Mouse (Mus musculus): ENCODE results near the gene Atp5d. TPM values are rescaled to one million over a fixed set of nuclear protein-coding genes. Genes with fewer than 3 reads are reported as not detected.

Atp5d gene
- total RNA-seq, 2 experiments from 2014 or later = 657 to 736 TPM

DNA sequence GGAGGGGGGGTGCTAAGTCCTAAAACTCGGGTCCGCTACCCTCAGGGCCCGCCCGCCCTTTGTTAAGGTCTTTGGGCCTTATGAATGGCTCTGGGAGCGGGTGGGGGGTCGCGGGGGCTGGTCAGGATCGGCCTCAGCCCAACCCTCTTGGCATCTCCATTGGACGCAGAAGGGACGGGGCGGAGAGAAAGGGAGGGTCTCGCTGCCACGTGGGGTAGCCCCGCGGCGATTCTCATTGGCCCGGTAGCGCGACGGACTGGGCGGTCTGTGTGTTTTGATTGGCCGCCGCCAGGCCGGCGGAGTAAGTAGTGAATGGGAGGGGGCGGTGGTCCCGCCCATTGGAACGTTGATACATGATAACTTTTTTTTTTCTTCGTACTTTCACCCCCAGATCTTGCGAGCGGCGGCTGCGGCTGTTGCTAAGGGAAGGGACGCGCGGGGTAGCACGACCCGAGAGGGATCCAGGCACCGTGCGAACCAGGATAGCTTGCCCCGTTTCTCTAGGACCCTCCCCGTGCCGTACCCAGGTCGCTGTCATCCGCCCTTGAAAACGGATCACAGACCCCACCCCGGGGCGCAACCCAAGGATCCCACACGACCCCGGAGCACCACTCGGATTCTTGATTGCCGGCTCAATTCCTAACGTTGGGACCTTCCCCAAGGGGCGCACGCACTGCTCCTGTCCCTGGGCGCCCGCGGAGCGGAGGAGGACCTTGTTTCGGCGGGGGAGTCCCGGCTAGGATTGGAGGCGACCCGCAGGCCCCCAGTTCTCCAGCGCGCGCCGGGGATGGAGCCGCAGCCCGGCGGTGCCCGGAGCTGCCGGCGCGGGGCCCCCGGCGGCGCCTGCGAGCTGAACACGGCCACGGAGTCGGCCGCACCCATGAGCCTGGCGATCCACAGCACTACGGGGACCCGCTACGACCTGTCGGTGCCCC is 11.1 kb downstream of the Atp5d start:
- intact Hi-C loops (cut with DNase I; ENCODE audit: low total_unique reads) = no loop called here
- DNase-seq = peak; percentile 98

DNA sequence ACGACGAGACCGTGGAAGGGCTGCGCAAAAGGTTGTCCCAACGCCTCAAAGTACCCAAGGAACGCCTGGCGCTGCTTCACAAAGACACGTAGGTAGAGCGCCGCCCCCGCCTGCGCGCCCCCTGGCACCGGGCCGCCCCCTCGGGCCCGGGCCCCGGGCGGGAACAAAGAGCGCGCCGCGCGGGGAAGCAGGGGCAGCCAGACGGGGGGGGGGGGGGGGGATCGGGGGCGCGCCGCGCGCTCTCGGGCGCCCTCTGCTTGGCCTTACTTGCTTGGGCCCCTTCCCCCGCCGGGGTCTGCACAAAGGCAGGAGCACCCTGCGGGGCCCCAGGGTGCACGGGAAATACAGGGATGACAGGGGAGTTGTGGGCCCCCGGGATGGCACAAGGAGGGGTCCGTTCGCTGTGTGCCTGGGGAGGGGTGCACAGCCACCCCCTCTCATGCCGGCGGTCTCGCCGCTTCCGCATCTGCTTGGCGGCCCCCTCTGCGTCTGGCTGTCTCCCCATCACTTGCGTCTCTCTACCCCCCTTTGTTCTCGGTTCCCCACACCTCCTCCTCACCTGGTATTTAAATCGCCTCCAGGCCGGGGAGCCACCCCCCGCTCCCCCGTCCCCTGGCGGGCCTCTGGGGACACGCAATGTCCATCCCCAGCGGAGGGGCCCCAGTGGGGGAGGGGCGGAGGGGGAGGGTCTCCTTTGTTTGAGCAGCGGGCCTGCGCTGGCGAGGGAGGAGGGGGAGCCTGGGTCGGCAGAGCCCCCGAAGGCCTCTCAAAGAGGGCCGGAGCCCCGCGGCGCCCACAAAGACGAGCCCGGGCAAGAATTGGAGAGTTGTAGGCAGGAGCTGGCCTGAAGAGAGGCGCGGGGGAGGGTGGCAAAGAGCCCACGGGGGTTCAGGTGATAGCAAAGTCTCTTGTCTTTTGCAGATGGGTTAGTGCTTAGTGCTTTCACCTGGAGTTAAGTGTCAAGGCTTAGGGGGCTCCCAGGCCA is 12.1 kb downstream of the Atp5d start:
- DNase-seq = peak; percentile 52

DNA sequence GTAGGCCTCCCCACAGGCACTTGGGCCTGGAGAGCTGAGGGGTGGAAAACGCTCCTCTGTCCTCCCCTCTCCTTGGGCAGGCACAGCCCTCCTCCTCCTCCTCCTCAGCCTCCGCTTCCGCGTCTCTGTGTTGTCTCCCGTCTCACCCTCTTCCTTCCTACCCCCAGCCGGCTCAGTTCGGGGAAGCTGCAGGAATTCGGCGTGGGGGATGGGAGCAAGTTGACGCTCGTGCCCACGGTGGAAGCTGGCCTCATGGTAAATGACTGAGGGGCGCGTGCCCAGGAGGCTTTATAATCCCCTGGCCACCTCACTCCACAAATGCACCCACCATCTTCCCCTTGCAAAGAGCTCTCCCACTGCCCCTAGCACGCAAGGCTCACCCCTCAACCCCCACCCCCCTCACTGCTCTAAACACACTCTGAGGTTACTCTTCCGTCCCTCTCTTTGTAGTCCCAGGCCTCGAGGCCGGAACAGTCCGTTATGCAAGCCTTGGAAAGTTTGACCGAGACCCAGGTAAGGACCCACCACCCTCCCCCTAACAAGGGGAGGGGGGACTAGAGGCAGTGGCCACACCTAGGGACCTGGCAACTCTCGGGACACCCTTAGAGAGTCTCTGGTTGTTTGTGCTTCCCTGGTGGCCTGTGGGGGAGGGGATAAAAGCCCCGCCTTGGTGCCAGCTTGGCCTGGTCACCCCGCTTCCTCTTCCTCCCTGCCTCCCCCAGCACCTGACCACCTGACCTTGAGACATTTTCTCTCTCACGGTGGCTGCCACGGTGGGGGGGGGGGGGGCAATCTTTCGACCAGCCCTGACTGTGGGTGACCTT is 13.0 kb downstream of the Atp5d start:
- intact Hi-C loops (cut with DNase I; ENCODE audit: low total_unique reads) = no loop called here
- DNase-seq = peak; percentile 65

More for the DNA sequence above, 12.1 kb downstream of the Atp5d start:
- intact Hi-C loops (cut with DNase I; ENCODE audit: low total_unique reads) = no loop called here

DNA sequence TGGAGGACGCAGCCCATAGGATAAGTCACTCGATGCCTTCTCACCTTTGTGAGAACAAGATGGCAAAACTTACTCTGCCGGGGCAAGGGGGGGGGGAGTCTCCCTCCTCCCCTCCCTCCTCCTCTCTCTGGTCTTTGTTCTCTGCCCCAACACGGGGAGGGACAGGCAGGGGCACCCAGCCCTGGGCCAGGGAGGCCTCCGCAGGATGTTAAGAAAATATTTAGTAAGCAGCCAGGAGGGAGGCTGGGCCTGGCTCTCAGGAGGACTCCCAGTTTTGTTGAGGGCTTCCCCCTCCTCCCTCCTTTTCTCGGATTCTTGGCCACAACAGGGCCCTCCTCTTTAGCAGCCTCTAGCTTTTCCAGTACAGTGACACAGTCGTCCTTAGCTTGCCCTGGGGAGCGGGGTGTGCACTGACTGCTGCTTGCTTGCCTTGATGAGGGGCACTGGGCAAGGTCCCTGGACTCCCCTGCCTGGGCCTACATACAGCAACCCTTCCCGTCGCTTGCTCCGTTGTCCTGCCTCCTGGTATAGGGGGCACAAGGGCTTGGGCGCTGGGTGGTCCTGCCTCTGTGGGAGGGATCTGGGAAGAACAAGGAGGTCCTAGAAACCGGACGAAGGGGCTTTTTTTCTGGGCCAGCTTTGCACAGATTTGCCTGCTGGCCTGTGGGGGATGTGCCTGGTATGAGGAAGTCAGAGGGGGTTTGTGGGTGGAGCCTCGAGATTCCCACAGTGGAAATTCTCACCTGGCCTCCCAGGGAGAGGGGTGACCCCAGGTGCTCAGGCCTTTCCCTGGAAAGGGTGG is 13.8 kb downstream of the Atp5d start:
- intact Hi-C loops (cut with DNase I; ENCODE audit: low total_unique reads) = no loop called here
- DNase-seq = peak; percentile 56

DNA sequence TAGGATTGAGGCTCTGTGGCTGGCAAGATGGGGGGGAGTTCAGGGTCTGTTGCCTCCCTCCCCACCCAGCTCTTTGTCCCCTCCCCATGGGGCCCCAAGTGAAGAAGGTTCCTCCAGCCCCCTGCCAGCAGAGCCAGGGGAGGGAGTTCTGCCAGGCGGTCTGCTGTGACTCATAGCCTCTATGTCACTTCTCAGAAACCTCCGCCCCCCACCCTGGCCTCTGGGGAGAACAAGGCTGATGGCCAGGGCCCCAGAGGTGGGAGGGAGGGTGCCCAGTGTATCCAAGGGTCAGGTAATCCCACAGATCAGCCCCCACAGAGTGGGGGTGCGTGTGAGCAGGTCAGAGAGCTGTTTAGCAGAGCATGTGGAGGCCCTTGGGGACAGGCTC is 14.4 kb downstream of the Atp5d start:
- intact Hi-C loops (cut with DNase I; ENCODE audit: low total_unique reads) = no loop called here
- DNase-seq = no peak

DNA sequence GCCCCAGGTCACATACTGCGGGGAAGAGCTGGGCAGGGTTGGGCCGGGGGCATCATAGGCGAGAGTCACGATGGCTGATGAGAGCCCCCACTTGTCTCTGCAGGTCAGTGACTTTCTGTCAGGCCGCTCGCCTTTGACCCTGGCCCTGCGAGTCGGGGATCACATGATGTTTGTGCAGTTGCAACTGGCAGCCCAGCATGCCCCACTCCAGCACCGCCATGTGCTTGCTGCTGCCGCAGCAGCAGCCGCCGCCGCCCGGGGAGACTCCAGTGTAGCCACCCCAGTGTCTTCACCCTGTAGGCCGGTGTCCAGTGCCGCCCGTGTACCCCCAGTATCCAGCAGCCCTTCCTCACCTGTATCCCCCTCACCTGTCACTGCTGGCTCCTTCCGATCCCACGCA is 15.3 kb downstream of the Atp5d start:
- intact Hi-C loops (cut with DNase I; ENCODE audit: low total_unique reads) = no loop called here
- DNase-seq = no peak

DNA sequence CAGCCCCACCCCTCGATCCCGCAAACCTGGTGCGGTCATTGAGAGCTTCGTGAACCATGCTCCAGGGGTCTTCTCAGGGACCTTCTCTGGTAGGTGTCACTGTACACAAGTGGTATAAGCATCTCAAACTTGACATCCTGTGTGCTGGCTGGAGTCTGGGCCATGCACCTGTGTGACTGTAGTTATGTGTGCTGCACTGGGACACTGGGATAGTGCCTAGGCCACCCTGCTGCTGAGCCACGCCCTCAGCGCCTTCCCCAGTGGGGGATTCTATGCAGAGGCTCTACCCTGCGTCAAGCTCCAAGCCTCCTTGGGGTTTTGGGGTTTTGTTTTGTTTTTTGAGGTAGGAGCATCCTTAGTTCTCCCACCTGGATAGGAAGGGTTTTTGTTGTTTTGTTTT is 16.0 kb downstream of the Atp5d start:
- intact Hi-C loops (cut with DNase I; ENCODE audit: low total_unique reads) = no loop called here
- no peak for DNase-seq

DNA sequence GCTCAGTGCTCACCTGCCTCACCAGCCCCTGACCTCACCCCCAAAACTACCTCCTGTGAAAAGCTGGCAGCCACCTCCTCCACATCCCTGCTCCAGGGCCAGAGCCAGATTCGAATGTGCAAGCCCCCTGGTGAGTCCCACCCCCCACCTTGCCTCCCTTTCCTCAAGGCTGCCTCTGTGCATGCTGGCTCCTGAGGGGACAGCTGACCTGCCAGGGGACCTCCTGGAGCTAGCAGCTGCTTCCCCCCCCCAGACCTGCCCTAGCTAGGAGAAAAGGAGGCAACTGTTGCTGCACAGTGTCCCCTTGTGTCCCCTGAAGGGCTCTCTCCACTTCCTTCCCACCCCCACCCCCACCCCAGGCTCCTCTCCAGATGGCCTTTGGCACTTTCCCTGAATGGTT is 16.8 kb downstream of the Atp5d start:
- intact Hi-C loops (cut with DNase I; ENCODE audit: low total_unique reads) = no loop called here
- DNase-seq = peak; percentile 5

DNA sequence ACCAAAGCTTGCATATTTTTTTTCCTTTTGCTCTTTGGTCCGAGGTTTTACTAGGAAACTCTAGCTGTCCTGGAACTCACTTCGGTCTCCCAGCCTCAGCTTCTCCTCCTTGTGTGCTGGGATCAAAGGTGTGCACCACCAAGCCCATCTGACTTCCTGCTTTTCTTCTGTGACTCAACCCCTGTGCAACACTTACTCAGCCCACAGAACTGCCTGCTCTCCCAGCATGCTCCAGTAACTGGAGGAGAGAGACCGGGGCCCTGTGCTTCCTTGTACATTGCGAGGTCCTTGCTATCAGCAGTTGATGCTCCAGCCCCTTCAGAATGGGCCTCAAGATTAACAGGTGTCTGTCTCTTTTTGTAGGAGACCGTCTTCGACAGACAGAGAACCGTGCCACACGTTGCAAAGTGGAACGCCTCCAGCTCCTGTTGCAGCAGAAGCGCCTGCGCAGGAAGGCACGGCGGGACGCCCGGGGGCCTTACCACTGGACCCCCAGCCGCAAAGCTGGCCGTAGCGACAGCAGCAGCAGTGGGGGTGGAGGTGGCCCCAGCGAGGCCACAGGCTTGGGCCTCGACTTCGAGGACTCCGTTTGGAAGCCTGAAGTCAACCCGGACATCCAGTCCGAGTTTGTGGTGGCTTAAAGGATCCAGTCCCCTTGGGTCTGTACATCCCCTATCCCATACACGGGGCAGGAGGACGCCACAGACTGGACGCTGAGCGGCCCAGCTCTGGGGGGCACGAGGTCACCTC is 17.7 kb downstream of the Atp5d start:
- intact Hi-C loops (cut with DNase I; ENCODE audit: low total_unique reads) = no loop called here
- peak; percentile 13 for DNase-seq

DNA sequence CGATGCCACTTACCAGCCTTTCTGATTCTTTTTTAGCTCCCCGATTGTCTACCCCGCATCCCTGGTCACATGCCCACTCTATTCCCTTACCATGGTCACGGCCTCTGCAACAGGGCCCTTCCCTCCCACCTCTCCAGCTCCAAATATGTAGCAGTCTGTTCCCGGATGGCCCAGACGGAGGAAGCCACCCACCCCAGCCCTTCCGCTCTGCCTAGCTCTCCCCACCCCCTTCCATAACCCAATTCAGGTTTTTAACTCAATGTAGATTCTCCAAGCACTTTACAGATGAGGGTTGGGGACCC is 18.3 kb downstream of the Atp5d start:
- DNase-seq = peak; percentile 38
- intact Hi-C loops (cut with DNase I; ENCODE audit: low total_unique reads) = no loop called here

DNA sequence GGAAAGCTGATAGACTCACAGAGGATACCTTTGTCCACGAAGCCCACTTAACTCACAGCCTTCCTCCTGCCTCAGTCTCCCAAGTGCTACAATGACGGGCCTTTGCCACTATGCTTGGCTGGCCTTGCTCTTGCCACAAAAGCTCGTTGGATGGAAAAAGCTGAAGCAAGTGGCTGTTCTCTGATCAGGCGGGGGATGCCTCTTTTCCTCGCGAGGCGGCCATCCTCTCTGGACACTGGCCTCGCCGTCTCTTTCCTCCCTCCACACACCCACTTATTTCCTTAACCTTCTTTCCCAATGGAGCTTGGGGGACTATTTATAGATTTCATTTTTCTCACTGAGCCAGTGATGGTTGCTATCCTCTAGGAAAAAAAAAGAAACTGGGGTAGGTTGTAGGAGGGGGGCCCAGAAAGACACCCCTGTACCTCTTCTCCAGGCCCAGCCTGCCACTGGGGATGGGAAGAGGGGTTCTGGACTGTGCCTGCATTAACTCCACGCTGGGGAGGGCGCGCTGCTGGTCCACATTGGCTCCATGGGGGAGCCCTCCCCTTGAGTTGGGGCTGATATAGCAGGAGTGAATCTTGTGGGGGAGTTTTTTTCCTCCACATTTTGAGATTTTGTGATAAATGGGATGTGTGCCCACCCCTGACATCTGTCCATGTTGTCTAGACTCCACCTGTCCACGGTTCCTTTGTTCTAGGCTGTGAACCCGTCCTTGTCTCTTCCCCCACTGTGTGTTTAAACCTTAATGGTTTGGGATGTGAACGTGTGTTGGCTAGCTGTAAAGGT is 18.9 kb downstream of the Atp5d start:
- intact Hi-C loops (cut with DNase I; ENCODE audit: low total_unique reads) = no loop called here

DNA sequence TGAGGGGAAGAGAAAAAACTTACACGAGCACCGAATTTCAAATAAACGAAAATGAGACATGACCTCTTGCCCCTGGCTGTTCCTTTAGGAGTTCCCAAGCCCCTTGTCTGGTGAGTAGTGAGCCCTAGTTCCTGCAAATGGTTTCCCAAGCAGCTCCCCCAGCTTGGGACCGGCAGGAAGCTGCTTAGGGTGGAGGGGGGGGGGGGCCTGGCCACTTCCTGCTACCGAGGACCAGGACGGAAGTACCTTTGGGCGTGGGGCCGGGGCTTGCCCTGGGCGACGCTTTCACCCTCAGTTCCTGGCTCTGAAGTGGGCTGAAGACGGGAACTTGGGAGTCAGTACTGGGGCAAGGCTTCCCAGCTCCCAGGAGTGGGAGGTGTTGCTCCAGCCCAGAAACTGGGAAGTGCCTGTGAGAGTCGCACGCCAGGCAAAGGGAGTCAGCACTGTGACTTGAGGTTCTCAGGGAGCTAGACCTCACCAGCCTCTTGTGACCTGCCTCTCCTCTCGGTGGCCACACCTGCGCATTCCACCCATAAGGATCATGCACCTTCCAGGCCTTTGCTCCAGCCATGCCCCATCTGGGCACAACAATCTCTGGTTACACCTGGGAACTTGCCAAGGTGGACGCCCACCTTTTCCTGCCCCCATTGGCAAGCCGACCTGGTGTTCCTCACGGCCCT is 20.0 kb downstream of the Atp5d start:
- peak; percentile 67 for DNase-seq
- intact Hi-C loops (cut with DNase I; ENCODE audit: low total_unique reads) = no loop called here

More for the DNA sequence above, 18.9 kb downstream of the Atp5d start:
- DNase-seq = no peak

DNA sequence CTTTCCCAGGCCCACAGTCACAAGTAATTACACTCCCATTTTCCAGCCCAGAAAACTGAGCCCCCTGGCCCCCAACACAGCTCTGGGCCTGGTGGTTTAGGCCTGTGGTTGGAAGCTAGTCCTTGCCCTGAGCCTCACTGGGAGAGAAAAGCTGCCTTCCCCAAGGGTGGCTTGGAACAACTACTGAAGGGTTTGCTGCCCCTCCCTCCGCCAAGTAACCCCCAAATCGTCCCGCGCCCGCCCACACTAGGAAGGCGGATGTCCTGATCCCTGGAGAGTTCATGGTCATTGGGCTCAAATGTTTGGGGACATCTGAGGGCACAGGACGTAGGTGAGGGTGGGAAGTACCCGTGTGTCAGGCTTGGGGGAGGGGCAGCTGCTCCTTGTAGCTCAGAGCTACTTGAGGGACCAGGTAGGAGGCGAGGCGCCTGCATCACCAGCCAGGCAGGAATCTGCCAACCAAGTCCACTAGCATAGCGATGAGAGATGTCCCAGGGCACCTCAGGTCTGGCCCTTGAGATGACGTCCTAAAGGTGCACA is 20.7 kb downstream of the Atp5d start:
- intact Hi-C loops (cut with DNase I; ENCODE audit: low total_unique reads) = no loop called here

DNA sequence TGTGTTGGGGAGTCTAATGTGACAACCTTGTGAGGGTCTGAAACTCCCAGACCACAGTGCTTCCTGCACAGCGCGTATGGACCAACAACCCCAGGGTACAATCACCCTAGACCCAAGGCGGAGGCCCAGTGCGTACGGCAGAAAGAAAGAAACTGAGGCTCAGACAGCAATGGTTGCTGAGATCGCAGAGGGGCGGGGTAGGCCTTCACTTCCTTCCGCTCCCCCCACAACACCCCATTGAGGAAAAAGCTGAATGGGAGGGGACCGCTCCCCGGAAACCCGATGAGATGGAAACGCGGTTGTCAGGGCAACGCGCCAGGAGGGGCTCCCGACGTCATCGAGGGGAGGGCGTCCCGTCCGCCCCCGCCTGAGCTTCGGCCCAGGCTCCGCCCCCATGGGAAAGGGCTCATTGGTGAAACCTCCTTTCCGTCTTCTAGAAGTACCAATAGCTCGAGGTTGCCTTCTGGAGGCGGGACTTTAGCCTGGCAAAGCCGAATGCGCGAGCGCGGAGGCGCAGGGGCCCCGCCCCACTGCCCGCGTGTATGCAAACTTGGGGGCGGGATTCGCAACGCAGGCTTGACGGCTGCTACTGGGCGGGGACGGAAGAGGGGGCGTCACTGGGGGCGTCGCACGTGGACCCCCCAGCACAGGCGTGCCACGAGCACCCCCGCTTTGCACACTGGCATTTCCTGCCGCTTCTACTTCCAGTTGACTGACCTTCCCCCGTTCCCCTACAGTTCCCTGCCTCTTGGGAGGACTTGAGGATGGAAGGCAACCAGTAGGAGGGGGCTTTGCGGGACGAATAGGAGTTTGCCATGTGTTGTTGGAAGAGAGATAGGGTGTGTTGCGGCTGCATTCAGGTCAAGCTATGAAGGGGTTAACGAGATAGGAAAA is 21.4 kb downstream of the Atp5d start:
- intact Hi-C loops (cut with DNase I; ENCODE audit: low total_unique reads) = no loop called here
- peak; percentile 99 for DNase-seq

More for the DNA sequence above, 20.7 kb downstream of the Atp5d start:
- DNase-seq = peak; percentile 46
